Mouse (Mus musculus): Measurements from ENCODE around the gene Oxct2a. TPM values are rescaled to one million over a fixed set of nuclear protein-coding genes. Genes with fewer than 3 reads are reported as not detected.
A peak's percentile ranks its signal among the peaks of the same experiment; 100 is the strongest.
"Not testable (repeated sequence)": the region's sequence is repeated elsewhere in the genome, so short reads cannot be mapped to it uniquely, and the experiment has no call there.

Oxct2a gene
- total RNA-seq, 2 experiments from 2014 or later, result not detected

DNA sequence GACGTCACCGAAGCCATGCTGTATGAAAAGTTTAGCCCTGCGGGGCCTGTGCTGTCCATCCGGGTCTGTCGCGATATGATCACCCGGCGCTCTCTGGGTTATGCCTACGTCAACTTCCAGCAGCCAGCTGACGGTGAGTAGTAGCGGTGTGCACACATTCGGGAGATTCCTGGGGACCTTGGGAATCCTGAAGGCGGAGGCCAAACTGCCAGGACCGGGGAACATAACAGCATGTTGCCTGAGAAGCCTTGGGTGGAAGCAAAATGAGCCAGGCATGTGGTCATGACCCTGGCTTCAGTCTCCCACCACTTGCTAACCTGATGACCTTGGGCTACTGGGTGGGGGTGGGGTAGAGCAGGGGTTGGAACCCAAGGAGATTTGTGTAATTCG lies 39.8 kb downstream of the Oxct2a start:
- not testable (repeated sequence) for ATAC-seq (replicated peaks; ENCODE audit: low FRiP score, poor library complexity, severe bottlenecking)

DNA sequence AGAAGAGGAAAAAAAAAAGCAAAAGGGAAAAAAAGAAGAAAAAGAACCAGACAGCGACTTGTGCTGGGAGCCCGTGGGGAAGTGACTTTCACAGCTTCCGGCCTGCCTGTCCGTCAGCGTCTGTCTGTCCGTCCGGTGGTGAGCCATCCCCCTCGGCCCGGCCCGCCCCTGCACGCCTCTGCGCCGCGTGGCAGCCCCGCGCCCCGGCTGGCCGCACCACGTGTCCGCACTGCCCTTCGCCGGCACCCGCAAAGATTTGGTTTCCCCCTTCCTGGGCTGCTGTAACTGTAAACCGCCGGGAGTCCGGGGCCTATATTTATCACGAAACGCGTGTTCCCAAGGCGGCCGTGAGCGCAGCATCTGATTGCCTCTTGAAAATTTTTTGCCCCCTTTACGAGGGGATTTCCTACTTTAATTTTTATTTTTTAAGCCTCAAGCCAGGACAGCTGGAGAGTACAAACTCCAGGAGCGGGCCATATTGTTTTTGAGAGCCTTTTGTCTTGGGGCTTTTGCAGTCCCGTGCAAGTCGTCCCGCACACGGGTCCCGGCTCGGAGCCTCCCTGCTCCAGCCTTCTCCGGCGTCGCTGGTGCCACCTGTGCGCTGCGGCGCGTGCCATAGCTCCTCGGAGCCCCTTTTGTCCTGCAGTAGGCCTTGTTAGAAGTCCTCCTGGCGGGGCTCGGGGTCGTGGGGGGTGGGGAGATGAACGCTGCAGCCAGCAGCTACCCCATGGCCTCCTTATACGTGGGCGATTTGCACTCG lies 40.3 kb downstream of the Oxct2a start:
- not testable (repeated sequence) for ATAC-seq (replicated peaks; ENCODE audit: low FRiP score, poor library complexity, severe bottlenecking)

DNA sequence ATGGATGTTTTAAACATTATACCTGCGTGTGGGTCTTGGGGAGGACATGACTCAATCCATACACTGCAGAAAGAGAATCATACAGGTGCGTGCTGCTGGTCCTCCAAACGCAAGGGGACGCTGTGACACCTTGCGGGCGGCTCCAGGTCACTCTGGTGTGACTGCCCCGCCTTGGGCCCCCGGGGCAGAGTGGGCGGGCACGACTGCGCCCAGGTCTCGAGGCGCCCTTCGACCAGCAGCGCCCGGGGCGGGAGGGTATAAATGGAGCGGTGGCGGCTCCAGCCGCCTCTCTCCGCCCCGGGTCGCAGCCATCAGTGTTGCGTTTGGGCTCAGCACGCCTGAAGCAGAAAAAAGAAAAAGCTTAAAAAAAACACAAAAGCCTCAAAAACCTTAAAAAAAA lies 40.9 kb downstream of the Oxct2a start:
- ATAC-seq (replicated peaks; ENCODE audit: low FRiP score, poor library complexity, severe bottlenecking), result peak; percentile 74

DNA sequence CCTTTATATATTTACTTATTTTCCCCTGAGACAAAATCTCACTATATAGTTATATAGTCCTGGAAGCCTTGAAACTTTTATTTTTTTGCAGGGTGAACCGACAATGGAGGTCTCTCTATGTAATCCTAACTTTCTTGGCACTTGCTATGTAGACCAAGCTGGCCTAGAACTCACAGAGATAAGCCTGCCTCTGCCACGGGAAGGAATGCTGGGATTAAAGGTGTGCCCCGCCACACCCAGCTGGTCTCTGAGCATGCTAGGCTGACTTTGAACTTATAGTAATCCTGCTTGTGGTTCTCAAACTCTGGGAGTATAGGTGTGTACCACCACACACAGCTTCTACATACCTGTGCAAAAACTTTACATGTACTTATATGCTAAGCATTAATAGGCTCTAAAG lies 43.3 kb downstream of the Oxct2a start:
- ATAC-seq (replicated peaks; ENCODE audit: low FRiP score, poor library complexity, severe bottlenecking), result no peak; the same call in 1 of the 2 replicates

Other genes with a start within 250 kb of the Oxct2a start
- 0.19 TPM in 1 of 2 replicates, not detected in the other for gene Bmp8b, start 218.5 kb downstream of the Oxct2a start, total RNA-seq (2015; ENCODE audit: low replicate concordance)
- 0.28 TPM in 1 of 2 replicates, not detected in the other for gene Bmp8b, start 218.5 kb downstream of the Oxct2a start, total RNA-seq (2017; ENCODE audit: low replicate concordance)
- not detected in 2 replicates for gene Oxct2b, start 207.4 kb downstream of the Oxct2a start, total RNA-seq (2015; ENCODE audit: low replicate concordance)
- gene Oxct2b, start 207.4 kb downstream of the Oxct2a start, total RNA-seq (2017; ENCODE audit: low replicate concordance), result not detected in 2 replicates
- 5.2 and 5.6 TPM in 2 replicates for gene Ppie, start 183.7 kb downstream of the Oxct2a start, total RNA-seq (2015; ENCODE audit: low replicate concordance)
- gene Ppie, start 183.7 kb downstream of the Oxct2a start, total RNA-seq (2017; ENCODE audit: low replicate concordance), result 4.3 and 15.4 TPM in 2 replicates
- not detected in 2 replicates for gene Hpcal4, start 140.4 kb downstream of the Oxct2a start, total RNA-seq (2015; ENCODE audit: low replicate concordance)
- gene Hpcal4, start 140.4 kb downstream of the Oxct2a start, total RNA-seq (2017; ENCODE audit: low replicate concordance), result not detected in 2 replicates
- not detected in 2 replicates for gene Nt5c1a, start 122.1 kb downstream of the Oxct2a start, total RNA-seq (2015; ENCODE audit: low replicate concordance)
- gene Nt5c1a, start 122.1 kb downstream of the Oxct2a start, total RNA-seq (2017; ENCODE audit: low replicate concordance), result not detected in 2 replicates
- 0.21 TPM in 1 of 2 replicates, not detected in the other for gene Heyl, start 90.1 kb downstream of the Oxct2a start, total RNA-seq (2015; ENCODE audit: low replicate concordance)
- gene Heyl, start 90.1 kb downstream of the Oxct2a start, total RNA-seq (2017; ENCODE audit: low replicate concordance), result not detected in 2 replicates
- gene Pabpc4, start 61.3 kb downstream of the Oxct2a start, total RNA-seq (2015; ENCODE audit: low replicate concordance), result 139 and 182 TPM in 2 replicates
- gene Pabpc4, start 61.3 kb downstream of the Oxct2a start, total RNA-seq (2017; ENCODE audit: low replicate concordance), result 218 and 250 TPM in 2 replicates
- gene Bmp8a, start 19.6 kb upstream of the Oxct2a start, total RNA-seq (2015; ENCODE audit: low replicate concordance), result not detected in 2 replicates
- not detected in 2 replicates for gene Bmp8a, start 19.6 kb upstream of the Oxct2a start, total RNA-seq (2017; ENCODE audit: low replicate concordance)

Measured in erythroblast, adult 5-6 weeks (primary cell).